Mouse (Mus musculus) cerebral cortex, adult 2 months (tissue): ENCODE data around the gene Rph3a.

Experiments used
- WGBS: fragments of 180-500 bp; shearing (Covaris S2); methylation state at CpG from one replicate; pipeline ENCODE4 v1.1.7; 2018; 5-methylcytosine and 5-hydroxymethylcytosine counted together

Gene Rph3a

DNA sequence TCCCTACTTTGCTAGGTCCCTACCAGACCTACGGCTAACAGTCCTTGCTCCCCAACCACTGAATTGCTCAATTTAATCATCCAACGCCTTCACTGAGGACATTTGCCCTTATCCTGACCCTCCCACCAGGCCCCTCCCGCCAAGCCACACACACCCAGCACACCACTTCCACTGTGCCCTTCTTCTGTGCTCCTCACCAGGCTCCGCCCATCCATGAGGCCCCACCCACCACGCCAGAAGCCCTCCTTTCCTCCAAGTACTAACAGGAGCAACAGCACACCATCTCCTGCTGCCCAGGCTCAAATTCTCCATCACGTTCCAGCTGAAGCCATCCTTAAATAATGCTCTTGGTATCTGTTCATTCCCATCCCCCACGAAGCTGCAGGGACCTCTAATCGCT lies 35.4 kb downstream of the Rph3a start:
- WGBS: 74% methylated on average over 8 of the region's 8 CpGs

DNA sequence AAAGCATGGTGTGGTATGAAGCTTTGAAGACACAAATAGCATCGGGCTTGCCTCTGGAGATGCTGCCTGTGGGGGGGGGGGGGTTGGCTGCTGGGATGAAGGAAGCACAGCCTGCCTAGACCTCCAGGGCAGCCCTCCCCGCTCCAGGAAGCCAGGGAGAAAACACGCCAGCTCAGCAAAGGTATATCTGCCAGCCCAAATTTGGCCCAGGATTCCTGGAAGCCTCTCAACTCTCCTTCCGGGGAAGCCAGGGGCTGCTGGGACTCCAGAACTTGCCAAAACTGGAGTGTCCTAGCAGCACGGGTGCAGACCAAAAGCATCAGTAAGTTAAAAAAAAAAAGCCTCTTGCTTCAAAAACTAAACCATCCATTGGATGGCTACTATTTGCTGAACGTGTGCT lies 37.6 kb downstream of the Rph3a start:
- WGBS: 33% methylated on average over 6 of the region's 6 CpGs

DNA sequence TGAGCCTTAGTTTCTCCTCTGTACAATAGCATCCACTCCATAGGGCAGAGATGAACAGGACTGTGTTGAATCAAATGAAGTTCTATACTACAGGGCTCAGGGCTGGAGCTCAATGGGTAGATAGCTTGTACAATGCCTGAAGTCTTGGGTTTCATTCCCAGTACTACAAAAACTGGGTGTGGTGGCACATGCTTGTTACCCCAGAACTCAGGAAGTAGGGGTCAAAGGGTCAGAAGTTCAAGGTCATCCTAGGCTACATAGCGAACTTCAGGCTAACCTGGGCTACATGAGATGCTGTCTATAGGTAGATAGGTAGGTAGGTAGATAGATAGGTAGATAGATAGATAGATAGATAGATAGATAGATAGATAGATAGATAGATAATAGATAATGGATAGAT lies 38.6 kb downstream of the Rph3a start:
- WGBS: 80% methylated on average over 1 of the region's 1 CpGs

DNA sequence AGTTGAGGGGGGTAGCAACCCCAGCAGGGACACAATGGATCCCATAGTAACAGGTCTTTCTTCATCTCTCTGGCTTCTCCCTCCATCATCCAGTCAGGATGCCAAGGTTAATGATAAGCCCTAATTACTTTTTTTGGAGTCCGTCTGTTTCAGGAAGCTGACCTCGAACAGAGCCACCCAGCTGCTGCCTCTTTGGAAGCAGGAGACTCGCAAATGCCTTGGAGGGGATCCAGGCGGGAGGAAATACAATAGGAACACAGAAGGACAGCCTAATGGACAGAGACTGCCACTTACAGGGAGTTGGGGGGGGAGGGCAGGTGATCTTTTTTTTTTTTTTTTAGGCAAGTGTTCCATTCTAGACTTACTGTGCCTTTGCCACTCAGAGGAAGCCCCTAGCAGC lies 40.2 kb downstream of the Rph3a start:
- 31% methylated on average over 4 of the region's 4 CpGs for WGBS

DNA sequence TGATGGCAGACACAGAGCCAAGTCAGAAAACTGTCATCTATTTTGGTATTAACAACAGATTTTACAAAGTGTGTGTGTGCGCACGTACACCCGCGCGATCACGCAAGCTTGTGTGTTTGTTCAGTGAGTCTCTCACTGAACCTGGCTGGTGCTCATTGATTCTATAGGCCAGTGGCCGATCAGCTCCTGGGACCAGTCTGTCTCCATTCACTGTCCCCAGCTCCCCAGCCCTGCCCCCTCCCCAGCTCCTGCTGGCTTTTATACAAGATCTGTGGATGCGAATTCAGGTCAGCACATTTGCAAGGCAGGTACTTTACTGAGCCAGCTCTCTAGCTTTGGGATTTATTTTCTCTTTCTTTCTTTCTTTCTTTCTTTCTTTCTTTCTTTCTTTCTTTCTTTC lies 41.1 kb downstream of the Rph3a start:
- 65% methylated on average over 8 of the region's 8 CpGs for WGBS

DNA sequence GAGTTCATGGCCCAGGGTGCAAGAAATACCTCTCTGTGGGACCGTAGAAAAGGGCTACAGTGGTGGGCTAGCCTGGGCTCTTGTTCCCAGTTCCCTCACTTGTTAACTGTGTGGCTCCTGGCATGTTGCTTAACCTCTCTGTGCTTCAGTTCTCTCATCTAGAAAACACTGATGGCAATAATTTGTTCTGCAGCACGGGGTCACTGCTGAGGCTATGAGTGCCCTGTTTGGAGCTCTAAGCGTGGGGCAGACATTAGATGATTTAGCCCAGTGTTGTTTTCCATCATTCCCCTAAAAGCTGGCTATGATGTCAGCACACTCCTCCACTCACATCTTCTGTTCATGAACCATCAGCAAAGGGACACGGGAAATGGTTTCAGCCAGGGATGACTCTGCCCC lies 41.8 kb downstream of the Rph3a start:
- 59% methylated on average over 4 of the region's 4 CpGs for WGBS

DNA sequence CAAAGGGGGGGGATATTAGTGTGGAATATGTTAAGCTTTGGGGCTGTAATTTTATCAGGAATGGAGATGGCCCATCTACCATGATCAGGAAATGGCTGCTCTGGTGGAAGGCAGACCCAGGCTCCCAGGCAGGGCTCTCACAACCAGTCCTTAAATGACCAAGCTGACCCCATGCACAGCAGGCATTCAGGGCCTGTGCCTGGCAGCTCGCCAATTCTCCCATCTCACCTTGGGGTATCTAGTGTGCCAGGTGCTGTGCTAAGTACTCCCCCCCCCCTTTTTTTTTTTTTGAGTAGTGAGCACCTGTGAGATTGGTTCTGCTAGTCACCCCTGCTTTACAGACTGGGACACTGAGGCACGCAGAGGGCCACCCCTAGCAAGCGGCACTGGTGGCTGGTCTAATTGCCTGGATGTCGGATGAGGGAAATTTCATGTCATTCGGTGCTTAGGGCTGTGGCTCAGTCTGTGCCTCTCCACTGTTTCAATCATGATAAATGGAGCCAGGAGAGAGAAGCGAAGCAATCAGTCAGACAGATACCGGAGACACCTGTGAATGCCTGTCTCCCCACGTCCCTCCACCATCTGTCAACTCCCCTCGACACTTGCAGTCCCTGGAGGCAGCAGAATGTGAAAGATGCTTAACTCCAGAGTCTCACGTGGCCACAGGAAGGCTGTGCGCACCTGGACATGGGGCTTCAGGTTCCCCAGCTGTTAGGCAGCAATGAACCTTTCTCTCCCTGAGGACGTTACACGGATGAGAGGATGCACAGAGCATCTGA lies 42.3 kb downstream of the Rph3a start:
- 77% methylated on average over 13 of the region's 13 CpGs for WGBS

DNA sequence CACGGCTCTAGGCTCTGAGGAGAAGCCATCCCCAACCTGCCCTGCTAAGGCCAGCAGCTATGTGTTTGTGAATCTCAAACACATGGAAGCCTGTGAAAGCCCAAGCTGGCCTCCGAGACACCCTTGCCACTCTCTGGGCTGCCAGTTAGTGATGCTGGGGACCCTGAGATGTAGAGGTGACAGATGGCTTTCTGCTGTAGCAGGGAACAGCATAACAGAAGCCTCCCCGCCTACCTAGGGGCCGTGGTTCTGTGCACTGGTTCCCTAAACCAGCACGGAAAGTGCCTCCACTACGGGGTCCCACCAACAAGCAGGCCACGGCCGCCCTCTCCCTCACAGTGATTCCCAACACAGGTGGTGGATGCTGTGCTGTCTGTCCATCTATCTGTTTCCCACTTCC lies 43.0 kb downstream of the Rph3a start:
- 81% methylated on average over 8 of the region's 8 CpGs for WGBS

DNA sequence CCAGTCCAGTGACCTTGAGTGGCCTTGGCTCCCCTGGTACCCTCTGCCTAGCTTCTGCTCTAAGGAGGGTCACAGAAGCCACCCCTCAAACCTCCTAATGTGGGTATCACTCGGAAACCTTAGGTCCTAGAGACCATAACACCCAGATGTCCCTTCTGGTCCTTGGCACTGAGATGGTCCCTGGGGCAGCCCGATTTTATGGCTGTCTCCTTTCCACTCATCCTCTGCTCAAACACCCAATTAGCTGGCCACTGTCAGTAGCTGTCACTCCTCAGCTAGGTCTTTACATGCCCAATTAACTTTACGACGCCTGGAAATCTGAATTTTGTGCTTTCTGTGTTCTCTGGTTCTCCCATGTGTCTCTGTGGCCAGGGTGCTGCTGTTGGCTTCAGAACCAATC lies 43.7 kb downstream of the Rph3a start:
- WGBS: 91% methylated on average over 4 of the region's 4 CpGs

DNA sequence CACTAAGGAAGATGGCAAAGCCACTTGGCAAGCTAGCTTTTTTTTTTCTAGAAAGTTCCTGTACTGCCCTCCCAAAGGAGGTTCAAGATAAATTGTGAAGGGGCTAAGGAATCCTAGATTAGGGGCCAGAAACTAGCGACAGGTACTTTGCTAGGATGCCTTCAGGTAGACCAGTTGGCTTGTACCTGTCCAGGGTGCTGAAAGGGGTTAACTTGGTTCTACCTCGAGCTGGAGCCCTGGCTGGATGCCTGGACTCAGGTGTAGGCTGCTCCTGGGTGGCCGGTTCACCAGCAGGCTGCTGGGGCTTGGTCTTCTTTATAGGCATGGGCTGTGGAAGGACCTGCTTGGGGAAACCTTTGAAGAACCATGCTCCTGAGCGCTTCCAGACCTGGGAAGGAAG lies 48.9 kb downstream of the Rph3a start:
- 68% methylated on average over 4 of the region's 4 CpGs for WGBS

DNA sequence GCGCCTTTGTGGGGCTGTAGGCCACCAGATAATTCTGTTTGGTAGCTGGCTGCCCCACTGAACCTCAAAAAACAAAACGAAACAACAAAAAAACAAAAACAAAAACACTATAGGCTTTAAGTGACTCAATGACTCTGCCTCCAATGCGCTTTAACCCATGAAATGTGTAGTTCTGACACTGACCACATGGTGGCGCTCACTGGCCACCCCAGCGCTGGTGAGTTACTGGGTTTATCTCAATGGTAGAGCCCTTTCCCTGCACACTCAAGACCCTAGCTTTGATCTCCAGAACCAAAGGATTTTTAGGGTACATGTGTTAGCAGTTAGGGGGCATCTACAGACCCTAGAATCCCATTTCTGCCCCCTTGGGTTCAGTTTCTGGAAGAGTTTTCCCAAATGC lies 55.9 kb downstream of the Rph3a start:
- WGBS: 21% methylated on average over 5 of the region's 5 CpGs

DNA sequence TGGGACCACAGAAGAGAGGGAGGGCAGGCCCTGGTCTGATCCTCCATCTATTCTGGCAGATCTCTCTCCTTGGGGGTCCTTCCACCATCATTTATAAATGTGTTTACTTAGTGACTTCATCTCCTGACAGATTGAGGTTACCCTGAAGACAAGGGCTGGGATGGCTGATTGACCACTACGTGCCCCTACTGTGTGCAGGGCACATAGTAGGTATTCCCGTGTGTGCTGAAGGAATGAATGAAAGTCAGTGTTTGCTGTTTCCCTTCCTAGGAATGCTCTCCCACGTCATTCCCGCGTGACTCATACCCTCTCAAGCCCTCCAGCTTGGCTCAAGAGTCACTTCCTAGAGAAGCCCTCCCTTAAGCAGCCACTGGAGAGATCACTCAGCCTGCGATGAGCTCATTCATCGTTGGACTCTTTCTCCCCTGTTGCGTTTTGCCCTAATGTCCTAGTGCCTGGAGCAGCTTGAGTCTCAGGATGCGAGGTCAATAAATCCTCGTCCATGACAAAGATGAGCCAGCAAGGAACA lies 57.6 kb downstream of the Rph3a start:
- WGBS: 72% methylated on average over 10 of the region's 10 CpGs

DNA sequence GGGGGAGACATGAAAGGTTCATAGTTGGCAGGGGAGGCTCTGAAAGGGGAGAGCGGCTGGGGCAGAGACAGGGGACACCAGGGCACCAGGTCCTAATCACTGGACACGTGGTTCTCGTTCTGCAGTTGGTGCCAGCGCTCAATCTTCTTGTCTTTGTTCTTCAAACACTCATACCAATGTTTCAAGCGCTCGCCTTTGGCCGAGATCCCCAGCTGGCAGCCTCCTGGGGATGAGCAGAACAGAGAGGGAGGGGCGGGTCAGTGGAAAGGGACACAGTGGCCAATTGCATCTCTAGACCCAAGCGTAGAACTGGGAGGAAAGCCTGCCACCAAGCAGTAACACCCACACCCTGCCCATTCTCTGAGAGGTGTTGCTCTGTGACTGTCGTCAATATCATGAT lies 67.8 kb downstream of the Rph3a start:
- WGBS: 51% methylated on average over 10 of the region's 10 CpGs

DNA sequence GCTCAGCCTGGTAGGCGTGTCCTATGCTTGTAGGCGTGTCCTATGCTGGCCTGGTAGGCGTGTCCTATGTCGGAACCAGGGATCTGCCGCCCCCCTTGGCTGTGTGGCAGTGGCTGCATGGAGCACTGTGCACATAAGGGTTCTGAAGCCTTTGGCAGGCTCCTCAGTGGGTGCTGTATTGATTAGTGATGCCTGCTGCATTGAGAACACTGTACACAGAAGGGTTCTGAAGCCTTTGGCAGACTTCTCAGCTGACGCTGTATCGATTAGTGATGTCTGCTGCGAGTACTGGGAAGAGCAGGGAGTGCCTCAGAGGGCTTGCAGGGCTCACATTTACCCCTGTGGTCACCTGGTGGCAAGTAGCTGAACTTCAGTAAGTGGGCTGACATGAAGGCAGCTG lies 71.3 kb downstream of the Rph3a start:
- WGBS: 42% methylated on average over 8 of the region's 8 CpGs

DNA sequence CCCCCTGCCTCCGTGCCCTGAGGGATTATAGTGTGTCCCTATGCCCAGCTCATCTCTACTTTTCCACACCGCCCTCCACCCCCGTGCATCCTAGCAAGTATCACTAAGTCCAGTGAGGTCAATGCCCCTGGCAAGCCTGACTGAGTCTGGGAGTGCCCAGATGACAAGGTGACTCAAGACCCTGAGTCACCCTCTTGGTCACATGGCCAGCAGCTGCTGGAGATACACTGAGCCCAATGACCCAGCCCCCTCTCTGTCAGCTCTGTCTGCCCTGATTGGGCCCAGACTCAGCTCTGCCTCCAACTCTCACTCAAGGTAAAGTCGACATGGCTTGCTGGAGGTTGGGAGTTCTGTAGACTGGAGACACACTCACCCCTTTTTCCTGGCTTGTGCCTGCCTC lies 72.1 kb downstream of the Rph3a start:
- WGBS: 77% methylated on average over 4 of the region's 4 CpGs

DNA sequence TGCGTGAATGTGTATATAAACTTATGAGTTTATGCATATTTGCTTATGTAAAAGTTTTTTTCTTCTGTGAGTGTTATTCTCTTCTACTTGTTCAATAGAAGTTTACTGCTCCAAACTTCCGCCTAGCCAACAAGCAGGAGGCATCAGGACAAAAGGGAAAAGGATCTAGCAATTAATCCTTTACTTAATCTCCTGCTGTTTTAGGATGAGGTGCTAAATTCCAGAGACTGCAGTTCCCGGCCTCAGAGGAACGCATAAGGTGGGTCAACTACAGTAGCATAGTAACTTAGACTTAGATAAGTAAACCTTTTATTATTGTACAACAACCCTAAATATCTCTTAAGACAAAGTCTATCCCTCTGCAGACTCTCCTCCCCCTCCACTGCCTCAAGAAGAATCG lies 75.9 kb downstream of the Rph3a start:
- WGBS: 48% methylated on average over 5 of the region's 5 CpGs

DNA sequence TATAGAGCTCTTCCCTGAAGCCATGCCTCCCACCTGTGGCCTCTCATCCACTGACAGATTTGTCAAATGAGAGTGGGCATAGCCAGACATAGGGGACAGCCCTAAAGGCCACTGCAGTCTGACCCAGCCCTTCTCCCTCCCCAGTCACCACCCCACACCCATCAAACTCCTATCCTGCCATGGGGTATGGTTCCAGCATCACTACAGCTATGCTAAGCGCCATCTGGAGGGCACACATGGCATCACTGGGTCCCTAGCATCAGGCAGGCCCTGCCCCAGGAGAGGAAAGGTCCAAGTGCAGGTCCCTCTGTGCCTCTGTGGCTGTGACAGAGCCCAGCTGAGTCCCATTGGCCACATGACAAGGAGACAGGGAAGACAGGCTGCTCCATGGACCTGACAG lies 82.9 kb downstream of the Rph3a start:
- WGBS: 28% methylated on average over 1 of the region's 1 CpGs

DNA sequence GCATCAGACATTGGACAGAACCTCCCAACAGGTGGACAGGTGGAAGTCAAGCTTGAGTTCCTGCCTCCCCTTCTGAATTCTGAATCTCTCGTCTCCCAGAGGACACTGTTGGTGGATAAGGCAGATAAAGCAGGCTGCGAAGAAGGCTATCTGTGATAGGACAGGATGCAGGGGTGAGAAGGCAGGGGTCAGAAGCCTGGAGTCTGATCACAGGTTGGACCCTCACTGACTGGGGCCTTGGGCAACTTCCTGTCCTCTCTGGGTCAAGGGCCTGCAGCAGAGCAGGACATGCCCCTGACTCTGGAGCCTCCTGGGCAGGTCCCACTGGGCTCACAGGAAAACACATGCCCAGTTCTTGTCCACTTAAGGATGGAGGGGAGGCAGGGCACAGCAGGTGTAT lies 83.6 kb downstream of the Rph3a start:
- 76% methylated on average over 2 of the region's 2 CpGs for WGBS

DNA sequence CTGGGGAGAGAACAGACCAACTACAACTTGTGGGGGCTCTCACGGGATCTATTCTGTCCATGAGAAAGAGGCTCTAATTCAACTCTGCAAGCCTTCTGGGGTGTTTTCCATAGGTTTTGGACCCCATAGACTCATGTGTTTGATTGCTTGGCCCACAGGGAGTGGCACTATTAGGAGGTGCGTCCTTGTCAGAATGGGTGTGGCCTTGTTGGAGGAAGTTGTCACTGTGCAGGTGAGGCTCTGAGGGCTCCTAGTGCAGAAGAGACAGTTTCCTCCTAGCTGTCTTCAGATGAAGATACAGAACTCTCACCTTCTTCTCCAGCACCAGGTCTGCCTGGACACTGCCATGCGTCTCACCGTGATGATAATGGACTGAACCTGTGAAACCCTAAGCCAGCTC lies 85.4 kb downstream of the Rph3a start:
- 87% methylated on average over 4 of the region's 4 CpGs for WGBS

DNA sequence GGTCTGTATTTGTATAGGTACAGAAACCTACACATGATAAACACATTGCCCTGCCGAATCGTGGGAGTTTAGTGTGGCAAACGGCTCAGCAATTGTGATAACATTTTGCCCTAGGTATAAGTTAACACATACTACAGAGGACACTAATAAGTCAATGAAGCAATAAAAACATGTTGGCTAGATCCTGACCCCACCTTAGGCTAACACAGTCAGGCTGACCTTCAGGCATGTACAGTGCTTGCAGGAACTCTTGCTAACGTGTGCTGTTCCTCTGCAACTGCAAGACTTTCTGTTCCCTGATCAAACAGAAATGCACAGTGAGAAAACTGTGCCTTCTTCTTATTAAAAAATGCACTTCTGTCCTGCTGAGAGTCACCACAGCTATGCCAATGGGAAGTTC lies 85.9 kb downstream of the Rph3a start:
- WGBS: 87% methylated on average over 4 of the region's 4 CpGs

DNA sequence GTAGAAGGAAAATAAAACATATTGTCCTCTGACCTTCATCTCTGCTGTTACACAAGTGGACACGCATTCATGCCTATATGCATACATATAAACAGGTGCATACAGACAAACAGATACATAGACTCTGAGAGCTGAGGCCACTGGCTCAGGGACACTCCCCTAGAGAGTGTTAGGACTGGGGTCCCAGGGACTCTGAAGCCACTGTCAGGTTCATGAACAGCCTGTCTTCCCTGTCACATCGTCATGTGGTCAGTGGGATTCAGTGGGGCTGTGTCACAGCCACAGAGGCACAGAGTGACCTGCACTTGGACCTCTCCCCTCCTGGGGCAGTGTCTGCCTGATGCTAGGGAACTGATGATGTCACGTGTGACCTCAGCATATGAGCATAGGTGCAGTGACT lies 89.6 kb downstream of the Rph3a start:
- 82% methylated on average over 3 of the region's 3 CpGs for WGBS

DNA sequence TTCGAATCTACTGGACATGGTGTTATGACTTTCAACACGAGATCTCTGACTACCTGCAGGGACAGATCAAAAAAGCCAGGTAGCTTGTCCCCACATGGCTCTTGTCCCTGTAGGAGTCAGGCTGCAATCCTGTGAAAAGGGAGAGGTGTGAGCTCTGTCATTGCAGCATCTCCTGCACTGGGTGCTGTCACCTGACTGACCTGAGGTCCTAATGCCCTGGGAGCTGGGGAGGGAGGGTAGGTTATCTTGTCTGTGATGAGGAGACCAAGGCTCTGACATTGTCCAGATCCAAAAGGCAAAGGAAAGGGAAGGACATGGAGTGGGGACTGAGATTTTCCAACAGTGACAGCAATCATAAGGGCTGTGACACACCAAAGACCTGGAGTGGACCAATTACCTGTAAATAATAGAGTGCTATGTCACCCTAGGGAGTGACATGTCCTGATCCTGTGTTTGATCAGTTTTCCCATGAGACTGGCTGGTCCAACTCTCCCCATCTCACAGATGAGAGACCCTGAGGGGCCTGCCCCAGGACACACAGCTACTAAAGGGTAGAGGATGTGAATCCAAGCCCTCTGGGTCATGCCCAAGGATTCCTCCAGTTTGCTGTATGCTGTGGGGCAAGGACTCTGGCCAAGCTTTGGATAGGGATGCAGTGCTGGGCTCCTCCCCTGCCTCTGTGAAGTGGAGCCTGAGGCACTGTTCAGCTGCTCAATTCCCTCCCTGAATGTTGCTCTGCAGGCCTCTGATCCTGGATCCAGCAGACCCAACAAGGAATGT lies 90.5 kb downstream of the Rph3a start:
- 72% methylated on average over 2 of the region's 2 CpGs for WGBS

DNA sequence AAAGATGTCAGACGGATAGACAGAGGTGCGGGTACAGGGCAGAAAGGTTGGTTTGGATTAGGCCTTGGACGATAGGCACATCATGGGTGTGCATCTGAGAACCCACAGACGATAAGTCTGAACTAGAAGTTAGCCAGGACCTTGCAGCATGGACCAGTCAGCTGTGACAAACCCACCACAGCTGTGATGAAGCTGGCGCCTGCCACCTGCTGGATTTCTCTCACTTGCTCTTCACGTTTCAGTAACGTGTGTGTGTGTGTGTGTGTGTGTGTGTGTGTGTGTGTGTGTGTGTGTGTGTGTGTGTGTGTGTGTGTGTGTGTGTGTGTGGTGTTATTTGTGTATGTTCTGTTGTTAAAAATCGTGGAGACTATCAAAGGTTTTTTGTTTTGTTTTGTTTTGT lies 95.7 kb downstream of the Rph3a start, which contains the start of gene Oas1d:
Oas1d (plus strand) TSS at position 333 of the 400 bp plus-strand sequence.
- 59% methylated on average over 8 of the region's 8 CpGs for WGBS
